Mouse (Mus musculus) T-helper 1 cell (primary cell): ENCODE results near the gene Ankrd34a.

Experiments
- in situ Hi-C: fragments of 300-600 bp; cut with MboI, MseI; formaldehyde crosslinking; loops from one replicate; pipeline ENCODE4 v1.15.1; 2025; ENCODE audit warnings: high pct_unique_total_duplicates

Ankrd34a gene

GRCm38 (mm10) chr3:96579239-96579750 lies 17.1 kb upstream of the Ankrd34a start:
- in situ Hi-C loops, result loop anchor here (5.0 kb wide), 1 partner anchor 77 kb away; no protein-coding TSS in a partner anchor

GRCm38 (mm10) chr3:96579885-96580454 lies 16.5 kb upstream of the Ankrd34a start:
- in situ Hi-C loops, result loop anchor here (5.0 kb wide), 3 partner anchors 38 to 78 kb away; no protein-coding TSS in a partner anchor

- in situ Hi-C loops, result loop anchor here (5.0 kb wide), 2 partner anchors 39 to 61 kb away; no protein-coding TSS in a partner anchor
Measured at GRCm38 (mm10) chr3:96581141-96581540, 15.3 kb upstream of the Ankrd34a start.

- in situ Hi-C loops, result loop anchor here (5.0 kb wide), 2 partner anchors 40 to 60 kb away; no protein-coding TSS in a partner anchor
Measured at GRCm38 (mm10) chr3:96581771-96582515, 14.5 kb upstream of the Ankrd34a start.

GRCm38 (mm10) chr3:96583386-96583785 lies 13.1 kb upstream of the Ankrd34a start:
- in situ Hi-C loops, result loop anchor here (5.0 kb wide), 2 partner anchors 41 to 59 kb away; no protein-coding TSS in a partner anchor

- in situ Hi-C loops, result no loop called here
Measured at GRCm38 (mm10) chr3:96590657-96591056, 5.8 kb upstream of the Ankrd34a start.

GRCm38 (mm10) chr3:96593374-96593773 lies 3.1 kb upstream of the Ankrd34a start:
- in situ Hi-C loops, result no loop called here

- in situ Hi-C loops, result no loop called here
Measured at GRCm38 (mm10) chr3:96593790-96594560, 2.5 kb upstream of the Ankrd34a start, which contains the start of gene Polr3gl. Polr3gl (minus strand) TSS chr3:96594181.

GRCm38 (mm10) chr3:96594851-96595250 lies 1.6 kb upstream of the Ankrd34a start:
- in situ Hi-C loops, result no loop called here

GRCm38 (mm10) chr3:96595661-96596060 lies 775 bp upstream of the Ankrd34a start:
- in situ Hi-C loops, result no loop called here

- in situ Hi-C loops, result no loop called here
Measured at GRCm38 (mm10) chr3:96596855-96597254, 419 bp downstream of the Ankrd34a start.

GRCm38 (mm10) chr3:96597435-96597891 lies 1.0 kb downstream of the Ankrd34a start:
- in situ Hi-C loops, result no loop called here

GRCm38 (mm10) chr3:96598156-96599068 lies 2.0 kb downstream of the Ankrd34a start:
- in situ Hi-C loops, result no loop called here

- in situ Hi-C loops, result no loop called here
Measured at GRCm38 (mm10) chr3:96599069-96599393, 2.6 kb downstream of the Ankrd34a start.

- in situ Hi-C loops, result no loop called here
Measured at GRCm38 (mm10) chr3:96599411-96599810, 3.0 kb downstream of the Ankrd34a start.

- in situ Hi-C loops, result no loop called here
Measured at GRCm38 (mm10) chr3:96600639-96601250, 4.3 kb downstream of the Ankrd34a start, which contains the start of gene Lix1l. Lix1l (plus strand) TSS chr3:96601149.

- in situ Hi-C loops, result no loop called here
Measured at GRCm38 (mm10) chr3:96601251-96601787, 4.9 kb downstream of the Ankrd34a start.

GRCm38 (mm10) chr3:96601941-96602703 lies 5.7 kb downstream of the Ankrd34a start:
- in situ Hi-C loops, result no loop called here

- in situ Hi-C loops, result no loop called here
Measured at GRCm38 (mm10) chr3:96602704-96603084, 6.3 kb downstream of the Ankrd34a start.
